Mouse (Mus musculus) midbrain, embryonic 12.5 days (tissue): ENCODE data around the gene Nwd2. TPM values are rescaled to one million over a fixed set of nuclear protein-coding genes. Genes with fewer than 3 reads are reported as not detected.

Experiments
- ATAC-seq: fragments of 200-750 bp; cut with Nextera tagmentation; 2 replicates; pipeline ENCODE4 v1.8.0; 2017; ENCODE audit warnings: low read depth, moderate TSS enrichment, moderate library complexity; ENCODE audit not compliant: low FRiP score
- H3K27ac ChIP-seq: fragments of 300-500 bp; sonication (generic); replicated peaks from 2 replicates; pipeline ENCODE4 v1.5.1; 2016; ENCODE audit warnings: mild to moderate bottlenecking
- H3K27me3 ChIP-seq: fragments of 300-500 bp; sonication (generic); 2 replicates; pipeline ENCODE4 v1.6.1; 2016; ENCODE audit warnings: mild to moderate bottlenecking
- H3K36me3 ChIP-seq: fragments of 300-500 bp; sonication (generic); 2 replicates; pipeline ENCODE4 v1.6.1; 2016
- H3K4me1 ChIP-seq: fragments of 300-500 bp; sonication (generic); 2 replicates; pipeline ENCODE4 v1.6.1; 2016
- H3K4me2 ChIP-seq: fragments of 300-500 bp; sonication (generic); replicated peaks from 2 replicates; pipeline ENCODE4 v1.6.1; 2016; ENCODE audit warnings: mild to moderate bottlenecking, moderate library complexity
- H3K4me3 ChIP-seq: fragments of 300-500 bp; sonication (generic); 2 replicates; pipeline ENCODE4 v1.5.1; 2016; ENCODE audit warnings: mild to moderate bottlenecking
- H3K9ac ChIP-seq: fragments of 300-500 bp; sonication (generic); replicated peaks from 2 replicates; pipeline ENCODE4 v1.6.1; 2016; ENCODE audit warnings: mild to moderate bottlenecking, moderate library complexity
- H3K9me3 ChIP-seq: fragments of 300-500 bp; sonication (generic); 2 replicates; pipeline ENCODE4 v1.6.1; 2016; ENCODE audit warnings: mild to moderate bottlenecking
- WGBS: fragments of 180-500 bp; shearing (Covaris S2); methylation state at CpG from one replicate; pipeline ENCODE4 v1.1.7; 2016; 5-methylcytosine and 5-hydroxymethylcytosine counted together
- polyA plus RNA-seq: library from polyadenylated mRNA; unstranded; fragments of >200 nt; fragmentation: Nextera tagmentation; extraction: Ambion mirVana; gene quantifications from 2 replicates; pipeline ENCODE4 v1.2.1, GENCODE M21; 2016

Gene Nwd2
- polyA plus RNA-seq, 1 experiment from 2014 or later, result 1.8 TPM

DNA sequence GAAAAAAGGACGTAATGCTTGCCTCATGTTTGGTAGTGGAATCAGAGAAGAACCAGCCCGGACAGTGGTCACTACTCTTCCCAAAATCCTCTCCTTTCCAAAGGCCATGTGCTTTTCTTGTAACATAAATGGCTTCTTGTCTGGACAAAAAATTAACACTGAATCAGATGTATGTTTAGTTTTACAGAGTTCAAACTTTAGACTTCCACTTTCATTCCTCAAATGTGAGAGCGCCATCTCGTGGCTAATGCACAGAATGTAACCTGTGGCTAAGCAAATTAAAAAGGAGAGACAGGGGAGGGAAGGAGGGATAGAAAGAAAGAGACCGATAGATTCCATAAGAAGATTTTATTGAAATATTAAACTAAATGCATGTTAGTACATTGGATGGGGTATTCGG lies 117.8 kb downstream of the Nwd2 start:
- H3K36me3 ChIP-seq, result no peaks in the 10 kb centered on the region
- 48% methylated on average over 6 of the region's 6 CpGs for WGBS

DNA sequence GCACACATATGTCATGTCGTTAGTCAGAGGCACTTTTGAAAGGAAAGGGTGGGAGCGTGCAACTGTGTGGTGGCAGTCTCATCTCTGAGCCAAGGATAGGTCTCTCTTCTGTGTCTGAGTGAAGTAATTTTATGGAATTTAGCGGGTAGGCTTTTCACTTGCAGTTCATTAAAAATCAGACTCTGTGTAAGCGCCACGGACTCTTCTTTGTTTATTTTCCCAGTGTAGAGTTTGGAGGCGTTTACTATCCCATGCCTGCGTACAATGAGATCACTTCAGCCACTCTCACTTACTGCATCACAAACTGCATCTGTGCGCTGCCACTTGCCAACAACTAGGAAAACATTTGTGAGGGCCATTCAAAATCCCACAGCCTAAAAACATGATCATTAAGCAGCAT lies 118.6 kb downstream of the Nwd2 start:
- no peak overlapping the region for H3K4me2 ChIP-seq
- 84% methylated on average over 8 of the region's 8 CpGs for whole genome bisulfite sequencing
- no peak overlapping the region for H3K9ac ChIP-seq
- no peaks in the 10 kb centered on the region for H3K27me3 ChIP-seq
- H3K4me3 ChIP-seq, result no peak overlapping the region
- no peak overlapping the region for H3K27ac ChIP-seq
- H3K9me3 ChIP-seq, result no peaks in the 10 kb centered on the region
- ATAC-seq, result peak; percentile 7; the same call in 1 of the 2 replicates
- no peaks in the 10 kb centered on the region for H3K4me1 ChIP-seq
- H3K36me3 ChIP-seq, result no peaks in the 10 kb centered on the region

More for the DNA sequence above, 117.8 kb downstream of the Nwd2 start:
- Histone ChIP-seq H3K4me3 (no peak overlapping the region), H3K27ac (no peak overlapping the region), H3K9ac (no peak overlapping the region), H3K4me2 (no peak overlapping the region), H3K9me3 (no peaks in the 10 kb centered on the region), H3K27me3 (no peaks in the 10 kb centered on the region), H3K4me1 (no peaks in the 10 kb centered on the region)
- peak; percentile 31; the same call in 1 of the 2 replicates for ATAC-seq

DNA sequence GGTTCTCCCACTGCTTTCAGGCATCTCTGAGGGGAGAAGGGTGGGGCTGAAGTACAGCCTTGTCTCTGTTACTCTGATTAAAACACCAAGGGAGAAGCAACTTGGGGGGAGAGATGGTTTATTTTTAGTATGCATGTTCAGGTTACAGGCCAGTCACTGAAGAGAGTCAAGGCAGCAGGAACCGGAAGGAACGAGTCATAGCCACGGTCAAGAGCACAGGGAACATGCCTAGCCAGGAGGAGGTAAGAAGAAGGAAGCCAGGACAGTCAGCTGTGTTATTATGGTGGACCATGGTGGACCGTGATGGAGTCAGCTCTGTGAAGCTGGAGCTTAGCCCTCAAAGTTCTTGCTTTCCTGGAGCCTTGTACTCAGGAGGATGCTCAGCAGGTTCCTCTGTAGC lies 119.3 kb downstream of the Nwd2 start:
- no peak for ATAC-seq
- no peaks in the 10 kb centered on the region for H3K36me3 ChIP-seq
- no peak overlapping the region for H3K9ac ChIP-seq
- no peak overlapping the region for H3K27ac ChIP-seq
- H3K9me3 ChIP-seq, result no peaks in the 10 kb centered on the region
- WGBS, result 86% methylated on average over 4 of the region's 4 CpGs
- H3K4me1 ChIP-seq, result no peaks in the 10 kb centered on the region
- no peaks in the 10 kb centered on the region for H3K27me3 ChIP-seq
- no peak overlapping the region for H3K4me2 ChIP-seq
- no peak overlapping the region for H3K4me3 ChIP-seq

DNA sequence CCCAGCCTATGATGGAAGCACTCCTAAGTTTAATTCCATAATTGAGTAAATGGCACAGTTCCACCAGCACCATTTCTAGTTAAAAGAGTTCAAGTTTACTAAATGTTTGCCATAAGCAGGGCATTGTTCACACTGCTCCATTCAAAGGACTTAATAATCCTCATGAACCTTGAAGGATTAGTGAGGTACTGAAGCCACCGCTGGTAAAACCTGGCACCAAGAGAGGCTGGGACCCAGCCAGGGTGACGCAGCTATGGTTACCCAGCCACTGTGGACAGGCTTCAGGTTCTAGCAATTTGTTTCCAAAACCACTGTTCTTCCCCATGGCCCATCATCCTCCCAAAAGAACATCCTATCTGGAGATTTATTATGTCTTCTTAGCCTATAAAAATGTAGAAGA lies 124.1 kb downstream of the Nwd2 start:
- no peaks in the 10 kb centered on the region for H3K9me3 ChIP-seq
- H3K4me3 ChIP-seq, result no peak overlapping the region
- H3K4me2 ChIP-seq, result no peak overlapping the region
- H3K9ac ChIP-seq, result no peak overlapping the region
- H3K27ac ChIP-seq, result no peak overlapping the region
- H3K4me1 ChIP-seq, result no peaks in the 10 kb centered on the region
- no peaks in the 10 kb centered on the region for H3K36me3 ChIP-seq
- H3K27me3 ChIP-seq, result no peaks in the 10 kb centered on the region
- 63% methylated on average over 2 of the region's 2 CpGs for WGBS
- no peak for ATAC-seq

DNA sequence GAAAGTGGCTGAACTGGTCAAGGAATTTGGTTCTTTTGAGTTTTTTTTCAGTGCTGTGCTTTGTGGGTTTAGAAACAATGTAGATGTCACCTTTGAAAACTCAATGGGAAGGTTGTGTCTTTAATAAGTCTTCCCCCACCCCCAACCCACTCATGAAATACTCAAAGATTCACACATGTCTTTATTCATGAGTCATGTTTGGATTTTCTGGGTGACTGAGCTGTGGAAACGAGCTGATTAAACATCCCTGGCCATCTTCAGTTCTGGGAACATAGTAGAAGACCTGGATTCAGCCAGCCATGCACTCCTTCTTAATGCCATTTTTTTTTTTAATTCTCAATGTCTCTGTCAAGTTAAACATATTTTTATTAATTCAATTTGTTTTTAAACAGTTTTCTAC lies 124.7 kb downstream of the Nwd2 start:
- no peak overlapping the region for H3K4me3 ChIP-seq
- no peak overlapping the region for H3K27ac ChIP-seq
- no peak for ATAC-seq
- 42% methylated on average over 1 of the region's 1 CpGs for WGBS
- no peaks in the 10 kb centered on the region for H3K27me3 ChIP-seq
- no peaks in the 10 kb centered on the region for H3K36me3 ChIP-seq
- H3K4me1 ChIP-seq, result no peaks in the 10 kb centered on the region
- no peaks in the 10 kb centered on the region for H3K9me3 ChIP-seq
- no peak overlapping the region for H3K9ac ChIP-seq
- H3K4me2 ChIP-seq, result no peak overlapping the region

DNA sequence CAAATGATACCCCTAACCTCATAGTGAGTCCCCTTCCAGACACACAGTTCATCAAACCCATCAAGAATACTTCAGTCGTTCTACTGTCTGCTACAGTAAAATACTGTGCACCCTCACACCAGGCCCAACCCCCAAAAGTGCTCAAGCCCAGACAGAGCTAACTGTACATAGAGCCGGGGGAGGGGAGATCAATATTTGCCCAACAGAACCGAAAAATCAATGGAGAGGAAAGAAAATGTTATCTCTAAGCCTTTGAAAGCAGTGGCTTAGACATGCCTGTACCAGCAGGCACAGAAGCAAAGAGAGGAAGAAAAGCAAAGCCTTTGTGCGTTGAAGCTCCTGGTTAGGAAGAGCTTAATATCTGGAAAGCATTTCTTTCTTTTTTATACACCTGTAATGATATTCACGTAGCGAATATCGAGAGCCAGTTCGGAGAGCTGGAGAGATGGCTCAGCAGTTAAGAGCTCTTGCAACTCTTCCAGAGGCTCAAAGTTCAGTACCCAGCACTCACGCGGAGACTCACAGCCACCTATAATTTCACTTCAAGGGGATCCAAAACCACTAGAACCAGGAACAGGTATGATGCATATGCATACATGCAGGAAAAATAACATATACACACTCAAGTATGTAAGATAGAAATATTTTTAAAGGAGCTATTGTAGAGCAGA lies 139.4 kb downstream of the Nwd2 start:
- Histone ChIP-seq H3K4me2 (no peak overlapping the region), H3K9me3 (no peaks in the 10 kb centered on the region), H3K36me3 (no peaks in the 10 kb centered on the region), H3K9ac (no peak overlapping the region), H3K4me3 (no peak overlapping the region), H3K27ac (no peak overlapping the region), H3K27me3 (no peaks in the 10 kb centered on the region), H3K4me1 (no peaks in the 10 kb centered on the region)
- no peak for ATAC-seq
- WGBS, result 87% methylated on average over 10 of the region's 10 CpGs

DNA sequence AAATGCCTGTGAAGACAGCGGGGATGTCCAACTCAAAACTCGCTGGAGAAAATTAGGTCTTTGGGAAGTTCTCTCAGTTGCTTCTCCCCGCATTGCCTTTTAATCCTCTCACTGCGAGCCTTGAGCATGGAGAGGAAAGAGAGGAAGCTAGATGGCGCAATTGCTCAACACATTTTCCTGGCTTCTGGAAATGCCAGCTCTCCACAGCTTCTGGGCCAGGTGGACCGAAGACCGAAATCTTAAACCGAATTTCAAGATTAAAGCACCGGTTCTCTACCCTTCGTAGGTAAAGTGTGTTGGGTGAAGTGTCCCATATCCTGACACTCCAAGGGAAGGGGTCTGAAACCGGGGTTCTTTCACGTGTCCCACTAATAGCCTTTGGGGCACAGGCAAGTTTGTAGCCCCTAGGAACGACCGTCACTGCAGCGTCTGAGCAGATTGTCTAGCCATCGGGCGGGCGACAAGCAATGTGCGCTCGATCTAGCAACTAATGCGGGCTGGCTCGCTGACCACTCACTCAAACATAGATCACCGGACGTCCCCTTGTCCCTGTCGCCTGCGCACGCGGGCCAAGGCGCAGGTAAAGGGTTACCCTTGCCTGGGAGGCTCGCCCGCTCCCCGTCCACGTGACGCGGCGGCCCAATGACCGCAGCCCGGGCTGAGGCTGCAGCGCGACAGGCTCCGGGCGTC lies 163.1 kb downstream of the Nwd2 start, which contains the start of gene 0610040J01Rik:
Gene 0610040J01Rik (plus strand): TSS at position 545 of the 690 bp plus-strand sequence.
- peak; percentile 94 for ATAC-seq
- H3K27me3 ChIP-seq, result peaks cover 28% of the 10 kb centered on the region
- 0 out of 2 replicates have a peak, but pooled peaks cover 4% of the 10 kb centered on the region for H3K9me3 ChIP-seq
- peak within 1 kb of the TSS; percentile 55 for H3K4me3 ChIP-seq
- H3K27ac ChIP-seq, result no peak within 1 kb of the TSS
- WGBS, result 3% methylated on average over 42 of the region's 42 CpGs
- H3K36me3 ChIP-seq, result no peaks in the 10 kb centered on the region
- H3K4me1 ChIP-seq, result peaks cover 3% of the 10 kb centered on the region; the same call in 1 of the 2 replicates
- peak within 1 kb of the TSS; percentile 95 for H3K4me2 ChIP-seq
- H3K9ac ChIP-seq, result peak within 1 kb of the TSS; percentile 55

DNA sequence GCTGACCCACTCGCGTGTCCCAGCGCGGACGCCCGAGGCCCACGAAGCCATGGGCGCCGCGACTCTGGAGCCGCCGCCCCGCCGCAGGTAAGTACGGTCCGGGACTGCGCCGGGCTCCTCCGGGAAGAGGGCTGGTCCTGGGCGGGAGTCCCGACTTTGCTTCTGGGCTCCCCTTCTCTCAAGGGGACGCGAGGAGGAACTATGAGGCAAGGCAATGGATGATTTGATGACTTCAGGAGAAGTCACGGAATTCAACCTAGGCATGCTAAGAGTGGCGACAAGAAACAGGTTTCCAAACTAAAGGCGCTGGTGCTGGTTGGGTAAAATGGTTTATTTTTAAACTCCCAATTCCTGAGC lies 163.6 kb downstream of the Nwd2 start:
- Histone ChIP-seq H3K4me3 (peak overlapping the region; percentile 55), H3K9me3 (no peaks in the 10 kb centered on the region), H3K4me2 (peak overlapping the region; percentile 95), H3K27me3 (peaks cover 28% of the 10 kb centered on the region), H3K9ac (peak overlapping the region; percentile 55), H3K4me1 (peaks cover 3% of the 10 kb centered on the region; the same call in 1 of the 2 replicates), H3K36me3 (no peaks in the 10 kb centered on the region), H3K27ac (no peak overlapping the region)
- ATAC-seq, result no peak
- under 1% methylated on average over 26 of the region's 26 CpGs for WGBS

DNA sequence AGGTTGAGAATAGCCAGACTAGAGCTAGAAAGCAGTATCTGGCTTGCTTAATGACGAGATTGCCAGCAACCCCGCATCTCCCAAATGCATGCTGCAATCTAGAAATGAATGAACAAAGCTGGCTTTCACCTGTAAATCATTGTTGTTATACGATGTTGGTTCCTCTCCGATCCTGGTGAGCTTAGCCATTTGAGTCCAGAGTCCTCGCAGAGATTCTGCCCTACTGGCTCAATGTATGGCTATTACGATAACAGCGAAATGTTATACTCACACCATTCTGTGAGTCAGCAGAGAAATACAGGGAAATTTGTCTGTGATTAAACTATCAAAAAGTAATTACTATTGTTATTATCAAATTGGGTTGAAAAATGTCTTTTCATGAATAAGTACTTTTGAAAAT lies 167.7 kb downstream of the Nwd2 start:
- Histone ChIP-seq H3K27ac (no peak overlapping the region), H3K9ac (no peak overlapping the region)
- WGBS, result 90% methylated on average over 7 of the region's 7 CpGs

DNA sequence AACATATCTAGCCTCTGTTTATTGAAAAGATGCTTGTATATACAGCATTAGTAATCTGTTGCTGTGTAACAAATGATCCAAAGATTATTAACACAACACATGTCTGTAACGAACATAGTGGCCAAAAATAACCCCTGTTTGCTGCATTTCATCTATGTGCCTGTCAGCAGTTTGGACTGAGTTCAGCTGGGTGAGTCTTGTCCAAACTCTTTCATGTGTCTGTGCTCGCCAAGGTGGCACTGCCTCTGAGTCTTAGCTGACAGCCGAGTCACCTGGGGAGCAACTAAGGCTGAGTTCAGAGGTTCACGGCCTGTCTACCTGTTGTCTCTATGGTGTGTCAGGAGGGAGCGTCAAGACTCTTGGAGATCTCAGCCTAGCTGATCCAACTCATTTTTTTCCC lies 168.4 kb downstream of the Nwd2 start:
- Histone ChIP-seq H3K4me1 (peaks cover 3% of the 10 kb centered on the region; the same call in 1 of the 2 replicates), H3K9ac (no peak overlapping the region), H3K4me3 (no peak overlapping the region), H3K36me3 (no peaks in the 10 kb centered on the region), H3K4me2 (no peak overlapping the region), H3K27me3 (peaks cover 20% of the 10 kb centered on the region), H3K9me3 (no peaks in the 10 kb centered on the region), H3K27ac (no peak overlapping the region)
- WGBS, result 87% methylated on average over 5 of the region's 5 CpGs
- no peak for ATAC-seq

More for the DNA sequence above, 167.7 kb downstream of the Nwd2 start:
- no peak overlapping the region for H3K4me3 ChIP-seq
- peaks cover 26% of the 10 kb centered on the region for H3K27me3 ChIP-seq
- H3K36me3 ChIP-seq, result no peaks in the 10 kb centered on the region
- peaks cover 3% of the 10 kb centered on the region; the same call in 1 of the 2 replicates for H3K4me1 ChIP-seq
- no peak overlapping the region for H3K4me2 ChIP-seq
- ATAC-seq, result no peak
- H3K9me3 ChIP-seq, result no peaks in the 10 kb centered on the region

DNA sequence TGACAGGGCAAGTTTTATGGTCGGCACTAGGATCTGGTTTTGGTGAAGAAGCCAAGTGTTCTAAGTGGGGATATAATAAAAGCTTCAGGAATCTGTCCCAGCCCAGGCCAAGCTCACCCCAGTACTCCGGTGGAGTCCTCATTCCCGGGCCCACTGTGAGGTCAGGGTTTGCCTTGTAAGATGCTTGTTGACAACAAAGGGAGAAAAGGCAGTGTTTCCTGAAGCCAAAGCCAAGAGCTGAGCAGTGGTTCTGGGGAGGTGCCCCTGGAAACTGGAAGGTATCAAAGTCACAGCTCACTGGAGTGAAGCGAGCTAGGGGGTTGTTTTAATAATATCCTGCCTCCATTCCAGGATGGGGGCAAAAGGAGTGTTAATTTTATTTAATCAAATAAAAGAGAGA lies 170.1 kb downstream of the Nwd2 start:
- no peak for ATAC-seq

DNA sequence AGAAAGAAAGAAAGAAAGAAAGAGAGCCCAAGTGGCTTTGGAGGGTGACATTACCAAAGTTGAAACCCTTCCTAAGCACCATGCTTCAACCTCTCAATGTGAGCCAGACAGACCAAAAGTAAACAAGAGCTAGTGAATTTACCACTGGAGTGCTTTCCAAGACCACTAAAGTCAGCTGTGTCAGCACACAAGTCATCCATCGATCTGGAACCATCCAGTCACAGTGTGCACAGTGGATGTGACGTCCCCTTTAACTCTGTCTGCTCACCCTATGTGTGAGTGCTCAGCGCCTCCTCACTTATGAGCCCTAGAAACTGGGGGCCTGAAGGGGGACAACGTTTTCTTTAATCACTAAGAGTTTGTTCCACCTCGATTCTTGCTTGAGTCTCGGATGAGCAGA lies 170.6 kb downstream of the Nwd2 start:
- Histone ChIP-seq H3K4me3 (no peak overlapping the region), H3K4me2 (no peak overlapping the region), H3K27ac (no peak overlapping the region), H3K4me1 (no peaks in the 10 kb centered on the region), H3K36me3 (no peaks in the 10 kb centered on the region), H3K9ac (no peak overlapping the region), H3K27me3 (0 out of 2 replicates have a peak, but pooled peaks cover under 1% of the 10 kb centered on the region), H3K9me3 (no peaks in the 10 kb centered on the region)
- no peak for ATAC-seq
- WGBS, result 71% methylated on average over 6 of the region's 6 CpGs

More for the DNA sequence above, 170.1 kb downstream of the Nwd2 start:
- no peak overlapping the region for H3K4me2 ChIP-seq
- H3K4me3 ChIP-seq, result no peak overlapping the region
- no peaks in the 10 kb centered on the region for H3K4me1 ChIP-seq
- H3K27me3 ChIP-seq, result 0 out of 2 replicates have a peak, but pooled peaks cover 5% of the 10 kb centered on the region
- 57% methylated on average over 4 of the region's 4 CpGs for WGBS
- no peak overlapping the region for H3K9ac ChIP-seq
- no peaks in the 10 kb centered on the region for H3K36me3 ChIP-seq
- H3K27ac ChIP-seq, result no peak overlapping the region
- H3K9me3 ChIP-seq, result no peaks in the 10 kb centered on the region
